Mouse (Mus musculus): Measurements from ENCODE around the gene Ank3. TPM values are rescaled to one million over a fixed set of nuclear protein-coding genes. Genes with fewer than 3 reads are reported as not detected.

The Ank3 gene
- polyA plus RNA-seq, 1 experiment from 2014 or later: 68.1 TPM

DNA sequence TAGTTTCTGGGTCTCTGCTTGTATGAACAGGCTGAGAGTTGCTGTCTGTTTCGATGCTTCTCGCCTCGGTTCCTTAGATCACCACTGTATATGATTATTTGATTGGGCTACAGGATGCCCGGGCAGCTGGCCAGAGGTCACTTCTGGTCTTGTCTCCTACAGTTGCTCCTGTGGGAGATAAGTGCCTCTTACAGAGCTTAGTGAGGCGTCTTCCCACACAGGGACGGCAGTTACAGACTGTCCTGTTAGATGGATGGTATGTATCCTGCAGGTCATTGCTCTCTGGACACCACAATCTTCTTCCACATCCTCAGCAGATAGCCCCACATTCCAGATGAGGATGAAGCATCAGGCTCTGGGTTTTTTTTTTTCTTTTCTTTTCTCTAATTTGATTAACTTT lies 21.7 kb downstream of the Ank3 start:
- Histone ChIP-seq H3K4me1 (no peaks in the 10 kb centered on the region), H3K4me3 (replicated peaks) (no peak overlapping the region), H3K27ac (no peak overlapping the region), H3K9ac (no peak overlapping the region), H3K4me2 (no peak overlapping the region), H3K9me3 (no peaks in the 10 kb centered on the region), H3K27me3 (no peaks in the 10 kb centered on the region), H3K36me3 (replicated peaks) (no peaks in the 10 kb centered on the region)
- ATAC-seq (ENCODE audit: low FRiP score): no peak
- 89% methylated on average over 6 of the region's 6 CpGs for WGBS

- Histone ChIP-seq H3K36me3 (replicated peaks) (no peaks in the 10 kb centered on the region), H3K27ac (no peak overlapping the region), H3K4me2 (no peak overlapping the region), H3K9ac (no peak overlapping the region), H3K4me1 (no peaks in the 10 kb centered on the region), H3K27me3 (no peaks in the 10 kb centered on the region), H3K9me3 (no peaks in the 10 kb centered on the region), H3K4me3 (replicated peaks) (no peak overlapping the region)
- WGBS: 89% methylated on average over 3 of the region's 3 CpGs
- ATAC-seq (ENCODE audit: low FRiP score): no peak
Measured at GRCm38 (mm10) chr10:69424051-69424450, 25.5 kb downstream of the Ank3 start.

DNA sequence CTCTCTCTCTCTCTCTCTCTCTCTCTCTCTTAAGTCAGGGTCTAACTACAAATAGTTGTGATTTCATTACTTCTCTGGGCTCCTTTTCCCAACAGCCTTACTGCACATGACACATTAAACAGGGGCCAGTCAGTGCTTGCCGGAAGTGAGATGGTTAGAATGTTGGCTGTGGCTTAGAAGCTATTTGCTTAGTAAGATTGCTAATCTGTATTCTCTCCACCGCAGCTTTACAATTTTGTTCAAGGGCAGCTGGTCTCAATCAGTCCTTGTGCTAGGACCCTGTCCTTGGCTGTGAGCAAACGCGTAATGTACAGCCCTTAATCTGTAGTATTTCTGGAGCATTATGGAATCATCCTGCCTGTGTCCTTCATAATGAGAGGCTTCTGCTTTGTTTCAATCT lies 31.6 kb downstream of the Ank3 start:
- H3K4me2 ChIP-seq: no peak overlapping the region
- no peak overlapping the region for H3K4me3 ChIP-seq (replicated peaks)
- ATAC-seq (ENCODE audit: low FRiP score): no peak
- no peaks in the 10 kb centered on the region for H3K9me3 ChIP-seq
- H3K27me3 ChIP-seq: no peaks in the 10 kb centered on the region
- no peak overlapping the region for H3K9ac ChIP-seq
- no peaks in the 10 kb centered on the region for H3K4me1 ChIP-seq
- WGBS: 92% methylated on average over 4 of the region's 4 CpGs
- no peak overlapping the region for H3K27ac ChIP-seq
- H3K36me3 ChIP-seq (replicated peaks): no peaks in the 10 kb centered on the region

- no peak overlapping the region for H3K4me3 ChIP-seq (replicated peaks)
Measured at GRCm38 (mm10) chr10:69431101-69431500, 32.5 kb downstream of the Ank3 start.

DNA sequence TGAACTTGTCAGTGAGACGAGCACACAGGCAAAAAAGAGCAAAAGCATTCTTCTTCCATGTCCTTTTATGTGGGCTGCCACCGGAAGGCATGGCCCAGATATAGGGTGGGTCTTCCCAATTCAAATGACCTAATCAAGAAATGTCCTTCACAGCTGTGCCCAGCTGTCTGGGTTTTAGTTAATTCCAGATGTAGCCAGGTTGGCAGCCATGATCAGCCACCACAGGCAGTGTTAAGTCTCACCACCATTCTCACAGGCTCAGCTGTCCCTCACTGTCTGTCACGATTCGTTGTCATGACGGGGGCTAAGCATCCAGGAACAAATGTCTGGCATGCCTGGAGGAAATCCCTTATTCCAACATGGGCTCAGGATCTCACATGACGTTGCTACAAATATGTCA lies 36.6 kb downstream of the Ank3 start:
- no peak for ATAC-seq (ENCODE audit: low FRiP score)
- WGBS: 81% methylated on average over 6 of the region's 6 CpGs
- H3K27me3 ChIP-seq: no peaks in the 10 kb centered on the region

More at GRCm38 (mm10) chr10:69431101-69431500, 32.5 kb downstream of the Ank3 start:
- 90% methylated on average over 7 of the region's 7 CpGs for WGBS
- no peaks in the 10 kb centered on the region for H3K9me3 ChIP-seq
- no peak overlapping the region for H3K9ac ChIP-seq
- no peaks in the 10 kb centered on the region for H3K4me1 ChIP-seq
- H3K4me2 ChIP-seq: no peak overlapping the region
- H3K27ac ChIP-seq: no peak overlapping the region
- H3K36me3 ChIP-seq (replicated peaks): no peaks in the 10 kb centered on the region
- H3K27me3 ChIP-seq: no peaks in the 10 kb centered on the region
- no peak for ATAC-seq (ENCODE audit: low FRiP score)

DNA sequence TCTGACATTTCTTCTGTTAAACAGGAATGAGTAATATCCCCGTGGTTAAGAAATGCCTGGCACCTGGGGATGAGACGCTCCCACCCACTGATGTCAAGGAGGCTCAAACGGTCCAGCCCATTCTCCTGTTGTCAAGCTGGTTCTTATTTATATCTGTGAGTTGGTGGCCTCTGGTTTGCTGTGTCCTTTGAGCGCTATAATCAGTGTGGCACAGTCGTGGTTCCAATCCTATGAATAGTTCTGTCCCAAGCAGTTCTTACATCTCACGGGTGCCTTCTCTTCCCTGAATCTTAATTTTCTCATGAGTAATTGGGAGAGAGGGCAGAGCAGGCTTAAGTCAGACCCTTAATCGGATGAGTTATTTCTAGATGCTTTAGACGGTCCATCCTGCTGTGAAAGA lies 40.9 kb downstream of the Ank3 start:
- no peak overlapping the region for H3K4me2 ChIP-seq
- no peak for ATAC-seq (ENCODE audit: low FRiP score)

More for the DNA sequence above, 36.6 kb downstream of the Ank3 start:
- no peak overlapping the region for H3K27ac ChIP-seq
- H3K4me2 ChIP-seq: no peak overlapping the region
- H3K4me3 ChIP-seq (replicated peaks): no peak overlapping the region
- H3K9me3 ChIP-seq: no peaks in the 10 kb centered on the region
- H3K4me1 ChIP-seq: no peaks in the 10 kb centered on the region
- H3K9ac ChIP-seq: no peak overlapping the region
- H3K36me3 ChIP-seq (replicated peaks): no peaks in the 10 kb centered on the region

DNA sequence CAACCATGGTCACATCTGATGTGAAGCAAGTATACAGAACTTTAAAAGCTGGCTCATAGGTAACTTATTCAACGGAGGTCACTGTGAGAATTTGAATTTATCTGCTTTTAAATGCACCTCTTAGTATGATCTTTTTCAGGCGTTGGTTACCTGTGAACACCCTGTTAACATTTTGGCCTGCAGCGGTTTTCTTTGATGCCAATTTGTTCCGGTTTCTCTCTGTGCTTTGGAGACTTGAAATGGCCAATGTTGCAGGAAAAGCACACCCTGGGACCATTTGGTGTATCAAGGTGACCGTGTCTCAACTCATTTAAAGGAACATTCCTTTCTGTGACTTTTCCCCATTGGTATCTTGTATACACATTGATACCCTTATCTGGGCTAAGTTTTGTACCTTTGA lies 46.0 kb downstream of the Ank3 start:
- Histone ChIP-seq H3K4me2 (no peak overlapping the region), H3K4me3 (replicated peaks) (no peak overlapping the region), H3K9ac (no peak overlapping the region), H3K4me1 (no peaks in the 10 kb centered on the region), H3K27me3 (no peaks in the 10 kb centered on the region), H3K9me3 (no peaks in the 10 kb centered on the region), H3K27ac (no peak overlapping the region), H3K36me3 (replicated peaks) (no peaks in the 10 kb centered on the region)
- WGBS: 86% methylated on average over 5 of the region's 5 CpGs
- ATAC-seq (ENCODE audit: low FRiP score): no peak

More for the DNA sequence above, 40.9 kb downstream of the Ank3 start:
- H3K9me3 ChIP-seq: no peaks in the 10 kb centered on the region
- H3K27me3 ChIP-seq: no peaks in the 10 kb centered on the region
- H3K36me3 ChIP-seq (replicated peaks): no peaks in the 10 kb centered on the region
- 82% methylated on average over 8 of the region's 8 CpGs for WGBS
- H3K4me3 ChIP-seq (replicated peaks): no peak overlapping the region
- no peaks in the 10 kb centered on the region for H3K4me1 ChIP-seq
- no peak overlapping the region for H3K27ac ChIP-seq
- no peak overlapping the region for H3K9ac ChIP-seq

- Histone ChIP-seq H3K9ac (no peak overlapping the region), H3K36me3 (replicated peaks) (no peaks in the 10 kb centered on the region), H3K4me2 (no peak overlapping the region), H3K27me3 (no peaks in the 10 kb centered on the region), H3K27ac (no peak overlapping the region), H3K4me3 (replicated peaks) (no peak overlapping the region), H3K9me3 (no peaks in the 10 kb centered on the region), H3K4me1 (no peaks in the 10 kb centered on the region)
- no peak for ATAC-seq (ENCODE audit: low FRiP score)
- 64% methylated on average over 7 of the region's 7 CpGs for WGBS
Measured at GRCm38 (mm10) chr10:69445951-69446350, 47.4 kb downstream of the Ank3 start.

GRCm38 (mm10) chr10:69446566-69446965 lies 48.0 kb downstream of the Ank3 start:
- H3K4me2 ChIP-seq: no peak overlapping the region
- WGBS: 84% methylated on average over 5 of the region's 5 CpGs
- no peaks in the 10 kb centered on the region for H3K4me1 ChIP-seq
- no peak overlapping the region for H3K27ac ChIP-seq
- H3K36me3 ChIP-seq (replicated peaks): no peaks in the 10 kb centered on the region
- no peaks in the 10 kb centered on the region for H3K27me3 ChIP-seq
- no peak overlapping the region for H3K9ac ChIP-seq
- H3K4me3 ChIP-seq (replicated peaks): no peak overlapping the region
- no peaks in the 10 kb centered on the region for H3K9me3 ChIP-seq
- ATAC-seq (ENCODE audit: low FRiP score): no peak

DNA sequence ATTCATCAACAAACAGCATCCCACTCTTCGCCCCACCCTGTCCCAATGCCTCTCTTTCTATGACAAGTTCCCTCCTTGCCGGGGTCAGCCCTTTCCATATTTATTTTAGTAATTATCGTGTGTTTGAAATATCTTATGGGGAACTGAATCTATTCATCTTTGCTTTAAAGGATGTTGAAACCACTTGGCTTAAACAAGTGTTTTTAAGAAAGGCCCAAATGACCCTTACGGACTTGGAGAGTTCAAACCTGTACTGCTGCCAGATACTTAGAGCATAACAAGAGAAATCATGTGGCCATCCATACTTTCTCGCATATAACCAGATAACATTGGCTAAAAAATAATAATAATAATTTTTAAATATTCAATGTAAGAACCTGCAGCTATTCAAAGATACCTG lies 48.7 kb downstream of the Ank3 start:
- Histone ChIP-seq H3K4me3 (replicated peaks) (no peak overlapping the region), H3K36me3 (replicated peaks) (no peaks in the 10 kb centered on the region), H3K4me1 (no peaks in the 10 kb centered on the region), H3K27me3 (no peaks in the 10 kb centered on the region), H3K27ac (no peak overlapping the region), H3K4me2 (no peak overlapping the region), H3K9ac (no peak overlapping the region), H3K9me3 (no peaks in the 10 kb centered on the region)
- no peak for ATAC-seq (ENCODE audit: low FRiP score)
- WGBS: 89% methylated on average over 5 of the region's 5 CpGs

DNA sequence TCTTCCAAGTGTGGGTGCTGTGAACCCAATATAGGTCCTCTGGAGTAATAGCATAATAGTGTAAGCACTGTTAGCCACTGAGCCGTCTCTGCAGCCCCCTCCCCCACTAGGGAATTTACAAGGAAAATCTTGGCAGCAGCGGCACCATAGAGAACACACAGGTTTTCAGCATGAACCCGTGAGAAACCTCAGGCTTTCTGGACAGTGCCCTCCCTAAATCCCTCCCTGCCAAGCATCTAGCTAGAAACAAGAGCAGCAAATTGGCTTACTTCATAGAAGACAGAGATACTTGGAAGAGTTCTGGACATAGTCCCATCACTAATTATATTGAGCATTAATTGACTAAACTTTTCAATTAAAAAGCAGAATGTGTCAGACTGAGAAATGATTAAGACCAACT lies 49.6 kb downstream of the Ank3 start:
- H3K36me3 ChIP-seq (replicated peaks): no peaks in the 10 kb centered on the region
- ATAC-seq (ENCODE audit: low FRiP score): no peak
- no peaks in the 10 kb centered on the region for H3K9me3 ChIP-seq
- no peaks in the 10 kb centered on the region for H3K27me3 ChIP-seq
- H3K9ac ChIP-seq: no peak overlapping the region
- WGBS: 57% methylated on average over 3 of the region's 3 CpGs
- H3K4me1 ChIP-seq: no peaks in the 10 kb centered on the region
- no peak overlapping the region for H3K27ac ChIP-seq
- H3K4me3 ChIP-seq (replicated peaks): no peak overlapping the region
- H3K4me2 ChIP-seq: no peak overlapping the region

GRCm38 (mm10) chr10:69451006-69451405 lies 52.4 kb downstream of the Ank3 start:
- ATAC-seq (ENCODE audit: low FRiP score): no peak
- no peak overlapping the region for H3K4me2 ChIP-seq
- no peaks in the 10 kb centered on the region for H3K4me1 ChIP-seq
- H3K27ac ChIP-seq: no peak overlapping the region
- H3K4me3 ChIP-seq (replicated peaks): no peak overlapping the region
- H3K27me3 ChIP-seq: no peaks in the 10 kb centered on the region
- WGBS: 68% methylated on average over 5 of the region's 5 CpGs
- no peaks in the 10 kb centered on the region for H3K36me3 ChIP-seq (replicated peaks)
- no peak overlapping the region for H3K9ac ChIP-seq
- no peaks in the 10 kb centered on the region for H3K9me3 ChIP-seq

DNA sequence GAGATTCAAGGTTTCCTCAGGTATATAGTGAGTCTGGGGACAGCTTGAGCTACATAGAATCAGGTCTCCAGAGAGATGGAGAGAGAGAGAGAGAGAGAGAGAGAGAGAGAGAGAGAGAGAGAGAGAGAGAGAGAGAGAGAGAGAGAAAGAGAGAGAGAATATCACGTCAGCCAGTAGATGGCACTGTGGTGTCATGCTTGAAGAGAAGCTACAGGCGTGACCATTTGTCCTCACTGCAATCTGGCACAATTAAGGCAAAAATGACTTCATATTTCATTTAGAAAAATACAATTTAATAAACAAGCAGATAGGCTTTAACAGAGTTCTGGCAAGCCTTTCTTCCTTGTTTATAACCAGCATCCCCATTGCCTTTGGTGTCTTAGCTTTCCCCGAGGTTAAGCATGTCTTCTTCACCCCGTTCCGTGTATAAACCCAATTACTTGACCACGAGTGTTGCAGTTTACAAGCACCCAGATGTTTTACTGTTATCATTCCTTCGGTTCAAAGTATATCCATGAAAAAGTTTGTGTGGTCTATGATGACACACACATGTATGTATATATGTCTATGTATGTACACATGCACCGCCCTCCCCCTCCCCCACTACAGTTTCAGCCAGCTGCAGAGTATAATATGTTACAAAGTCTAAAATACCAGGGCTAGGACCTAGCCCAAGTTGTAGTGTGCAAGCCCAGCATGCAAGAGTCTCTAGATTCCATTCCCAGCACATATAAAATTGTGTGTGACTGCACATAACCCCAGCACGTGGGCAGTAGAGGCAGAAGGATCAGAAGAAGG lies 53.8 kb downstream of the Ank3 start:
- Histone ChIP-seq H3K9ac (no peak overlapping the region), H3K27ac (no peak overlapping the region), H3K4me1 (no peaks in the 10 kb centered on the region), H3K36me3 (replicated peaks) (no peaks in the 10 kb centered on the region), H3K27me3 (no peaks in the 10 kb centered on the region), H3K4me3 (replicated peaks) (no peak overlapping the region), H3K9me3 (no peaks in the 10 kb centered on the region), H3K4me2 (no peak overlapping the region)
- 63% methylated on average over 9 of the region's 9 CpGs for WGBS
- peak; percentile 27; the same call in 1 of the 2 replicates for ATAC-seq (ENCODE audit: low FRiP score)
